Mouse (Mus musculus) forebrain, embryonic 15.5 days (tissue): ENCODE data around the gene Cdip1. TPM values are rescaled to one million over a fixed set of nuclear protein-coding genes. Genes with fewer than 3 reads are reported as not detected.

Experiments
- ATAC-seq: fragments of 200-750 bp; cut with Nextera tagmentation; replicated peaks from 2 replicates; pipeline ENCODE4 v1.8.0; 2017; ENCODE audit warnings: mild to moderate bottlenecking, moderate TSS enrichment, moderate library complexity
- H3K27ac ChIP-seq: fragments of 300-500 bp; sonication (generic); replicated peaks from 2 replicates; pipeline ENCODE4 v1.5.1; 2015; ENCODE audit warnings: mild to moderate bottlenecking, inconsistent platforms
- H3K27me3 ChIP-seq: fragments of 300-500 bp; sonication (generic); 2 replicates; pipeline ENCODE4 v1.6.1; 2015; ENCODE audit warnings: inconsistent platforms
- H3K36me3 ChIP-seq: fragments of 300-500 bp; sonication (generic); 2 replicates; pipeline ENCODE4 v1.6.1; 2015; ENCODE audit warnings: mild to moderate bottlenecking, inconsistent platforms
- H3K4me1 ChIP-seq: fragments of 300-500 bp; sonication (generic); 2 replicates; pipeline ENCODE4 v1.6.1; 2015; ENCODE audit warnings: inconsistent platforms
- H3K4me2 ChIP-seq: fragments of 300-500 bp; sonication (generic); replicated peaks from 2 replicates; pipeline ENCODE4 v1.6.1; 2015; ENCODE audit warnings: mild to moderate bottlenecking, inconsistent platforms
- H3K4me3 ChIP-seq: fragments of 300-500 bp; sonication (generic); 2 replicates; pipeline ENCODE4 v1.5.1; 2015; ENCODE audit warnings: mild to moderate bottlenecking, inconsistent platforms
- H3K9ac ChIP-seq: fragments of 300-500 bp; sonication (generic); replicated peaks from 2 replicates; pipeline ENCODE4 v1.6.1; 2015; ENCODE audit warnings: mild to moderate bottlenecking, inconsistent platforms
- H3K9me3 ChIP-seq: fragments of 300-500 bp; sonication (generic); 2 replicates; pipeline ENCODE4 v1.6.1; 2016; ENCODE audit warnings: inconsistent platforms
- WGBS: fragments of 180-500 bp; shearing (Covaris S2); methylation state at CpG from one replicate; pipeline ENCODE4 v1.1.7; 2015; ENCODE audit warnings: mixed read lengths; 5-methylcytosine and 5-hydroxymethylcytosine counted together
- polyA plus RNA-seq: library from polyadenylated mRNA; unstranded; fragments of >200 nt; fragmentation: Nextera tagmentation; extraction: Ambion mirVana; gene quantifications from 2 replicates; pipeline ENCODE4 v1.2.1, GENCODE M21; 2015

Gene Cdip1
- polyA plus RNA-seq, 1 experiment from 2014 or later = 104 TPM

GRCm38 (mm10) chr16:4726528-4727128, 63.5 kb downstream of the Cdip1 start:
- Histone ChIP-seq H3K27me3 (no peaks in the 10 kb centered on the region), H3K4me3 (peak overlapping the region; percentile 86), H3K4me1 (peaks cover 16% of the 10 kb centered on the region), H3K27ac (peak overlapping the region; percentile 79), H3K36me3 (no peaks in the 10 kb centered on the region), H3K4me2 (peak overlapping the region; percentile 72), H3K9ac (peak overlapping the region; percentile 91), H3K9me3 (no peaks in the 10 kb centered on the region)
- ATAC-seq = 0 out of 2 replicates have a peak, but pooled peaks have one; percentile 14
- 2% methylated on average over 40 of the region's 40 CpGs for whole genome bisulfite sequencing

- 5% methylated on average over 35 of the region's 35 CpGs for WGBS
- no peaks in the 10 kb centered on the region for H3K36me3 ChIP-seq
- H3K27me3 ChIP-seq = no peaks in the 10 kb centered on the region
These were observed 64.1 kb downstream of the Cdip1 start, which contains the start of gene Hmox2 for GRCm38 (mm10) chr16:4725780-4726527. Gene Hmox2 (plus strand): TSS chr16:4726361.

DNA sequence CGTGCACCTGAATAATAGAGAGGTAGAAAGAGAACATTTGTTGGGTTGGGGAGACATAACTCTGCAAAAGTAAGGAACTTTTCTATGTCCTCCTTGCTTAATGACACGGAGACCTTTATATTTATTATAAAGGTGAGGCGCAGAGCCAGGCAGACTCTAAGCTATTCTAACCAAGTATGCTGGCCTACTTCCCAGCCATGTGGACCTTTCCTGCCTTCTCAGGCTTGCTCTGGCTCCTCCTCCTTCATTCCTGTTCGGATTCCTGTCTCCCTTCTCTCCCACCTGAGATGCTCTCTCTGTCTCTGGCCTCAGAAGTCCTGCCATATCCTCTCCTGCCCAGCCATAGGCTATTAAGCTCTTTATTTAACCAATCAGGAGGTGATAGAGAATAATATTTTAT, 64.8 kb downstream of the Cdip1 start:
- peaks cover 16% of the 10 kb centered on the region for H3K4me1 ChIP-seq
- H3K4me3 ChIP-seq = no peak overlapping the region
- no peaks in the 10 kb centered on the region for H3K27me3 ChIP-seq
- no peak overlapping the region for H3K27ac ChIP-seq
- ATAC-seq = no peak
- H3K4me2 ChIP-seq = no peak overlapping the region
- no peaks in the 10 kb centered on the region for H3K36me3 ChIP-seq
- H3K9me3 ChIP-seq = no peaks in the 10 kb centered on the region
- H3K9ac ChIP-seq = no peak overlapping the region
- 83% methylated on average over 4 of the region's 4 CpGs for WGBS

More at GRCm38 (mm10) chr16:4725780-4726527, 64.1 kb downstream of the Cdip1 start, which contains the start of gene Hmox2:
- peak within 1 kb of the TSS; percentile 79 for H3K27ac ChIP-seq
- H3K4me2 ChIP-seq = peak within 1 kb of the TSS; percentile 72
- H3K9me3 ChIP-seq = no peaks in the 10 kb centered on the region
- H3K4me3 ChIP-seq = peak within 1 kb of the TSS; percentile 86
- peak; percentile 97 for ATAC-seq
- peak within 1 kb of the TSS; percentile 91 for H3K9ac ChIP-seq
- peaks cover 16% of the 10 kb centered on the region for H3K4me1 ChIP-seq

DNA sequence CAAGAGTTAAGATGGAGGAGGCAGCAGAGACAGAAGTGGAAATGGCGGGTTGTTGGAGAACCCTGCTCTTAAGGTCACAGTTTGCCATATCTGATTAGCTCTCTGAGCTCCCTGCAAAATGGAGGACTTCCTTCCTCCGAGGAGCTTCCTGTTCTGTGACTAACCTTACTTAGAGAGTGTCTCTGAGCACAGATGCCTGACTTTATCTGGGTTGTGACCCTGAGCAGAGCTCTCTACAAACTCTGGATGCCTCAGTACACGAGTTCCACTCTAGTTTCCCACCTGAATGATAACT, 67.2 kb downstream of the Cdip1 start:
- H3K9ac ChIP-seq = no peak overlapping the region
- no peak for ATAC-seq
- no peaks in the 10 kb centered on the region for H3K27me3 ChIP-seq
- no peaks in the 10 kb centered on the region for H3K36me3 ChIP-seq
- H3K27ac ChIP-seq = no peak overlapping the region
- 82% methylated on average over 3 of the region's 3 CpGs for WGBS
- no peak overlapping the region for H3K4me2 ChIP-seq
- H3K4me1 ChIP-seq = peaks cover 22% of the 10 kb centered on the region
- H3K9me3 ChIP-seq = no peaks in the 10 kb centered on the region
- no peak overlapping the region for H3K4me3 ChIP-seq

- H3K4me1 ChIP-seq = peaks cover 21% of the 10 kb centered on the region
- no peaks in the 10 kb centered on the region for H3K9me3 ChIP-seq
- no peak for ATAC-seq
- H3K27ac ChIP-seq = no peak overlapping the region
- WGBS = 59% methylated on average over 7 of the region's 7 CpGs
- H3K4me2 ChIP-seq = no peak overlapping the region
- H3K4me3 ChIP-seq = no peak overlapping the region
- no peak overlapping the region for H3K9ac ChIP-seq
- H3K36me3 ChIP-seq = no peaks in the 10 kb centered on the region
- H3K27me3 ChIP-seq = no peaks in the 10 kb centered on the region
These were observed 67.8 kb downstream of the Cdip1 start for GRCm38 (mm10) chr16:4722128-4722914.

DNA sequence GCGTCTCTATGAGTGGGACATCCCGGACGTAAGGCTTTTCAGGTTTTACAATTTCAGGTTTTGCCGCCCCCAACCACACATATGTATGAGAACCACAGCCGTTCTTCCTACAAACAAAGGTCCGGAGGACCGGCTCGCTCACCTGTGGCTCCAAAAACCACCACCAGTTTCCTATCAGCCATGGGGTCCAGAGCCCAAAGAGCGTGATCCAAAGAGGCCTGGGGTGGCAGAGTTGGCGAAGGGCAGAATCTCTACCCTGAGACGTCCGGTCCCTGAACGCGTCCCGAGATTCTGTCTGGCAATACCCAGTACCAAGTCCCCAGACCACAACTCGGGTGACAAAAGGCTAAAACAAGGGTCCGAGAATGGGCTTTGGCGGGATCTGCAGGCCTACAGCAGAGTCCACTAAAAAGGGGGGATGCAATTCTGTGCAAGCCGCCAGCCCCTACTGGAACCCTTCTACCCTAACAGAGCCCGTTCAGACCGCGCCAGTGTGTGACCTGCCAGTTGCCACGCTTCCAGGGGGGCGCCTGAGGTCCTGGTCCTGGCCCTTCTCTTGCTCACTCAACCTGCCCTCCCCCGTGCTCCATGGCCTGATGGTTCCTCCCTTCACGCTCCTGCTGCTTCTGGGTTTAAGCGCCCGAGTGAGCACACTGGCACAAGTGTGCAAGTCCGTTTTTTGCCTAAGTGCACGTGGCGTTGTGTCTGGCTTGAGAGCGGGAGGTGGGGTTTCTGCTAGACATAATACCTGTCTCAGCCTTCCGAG, 71.2 kb downstream of the Cdip1 start, which contains the start of gene Nmral1:
Gene Nmral1, minus strand, starts transcription at position 604 of the 766 bp plus-strand sequence.
- Histone ChIP-seq H3K27me3 (no peaks in the 10 kb centered on the region), H3K4me2 (peak within 1 kb of the TSS; percentile 77), H3K9me3 (no peaks in the 10 kb centered on the region), H3K27ac (peak within 1 kb of the TSS; percentile 84), H3K4me1 (peaks cover 14% of the 10 kb centered on the region), H3K4me3 (peak within 1 kb of the TSS; percentile 73), H3K9ac (peak within 1 kb of the TSS; percentile 63), H3K36me3 (peaks cover 20% of the 10 kb centered on the region)
- 10% methylated on average over 33 of the region's 33 CpGs for WGBS
- peak; percentile 87 for ATAC-seq

DNA sequence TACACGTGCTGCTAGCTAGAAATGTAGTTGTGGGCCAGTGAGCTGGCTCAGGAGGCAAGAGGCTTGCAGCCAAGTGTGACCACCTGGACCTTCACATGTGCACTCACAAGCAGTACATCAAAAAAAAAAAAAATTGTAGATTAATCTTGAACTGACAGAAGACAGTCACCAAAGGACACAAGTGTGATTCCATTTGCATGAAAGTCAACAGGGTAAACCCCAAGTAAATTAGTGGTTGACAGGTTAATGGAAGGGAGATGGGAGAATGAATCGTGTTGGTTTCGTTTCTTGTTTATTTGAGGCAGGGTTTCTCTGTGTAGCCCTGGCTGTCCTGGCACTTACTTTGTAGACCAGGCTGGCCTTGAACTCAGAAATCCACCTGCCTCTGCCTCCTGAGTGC, 72.2 kb downstream of the Cdip1 start:
- WGBS = 54% methylated on average over 3 of the region's 3 CpGs
- no peaks in the 10 kb centered on the region for H3K27me3 ChIP-seq
- H3K4me2 ChIP-seq = peak overlapping the region; percentile 77
- H3K27ac ChIP-seq = no peak overlapping the region
- H3K4me3 ChIP-seq = peak overlapping the region; percentile 73
- no peak for ATAC-seq
- peaks cover 20% of the 10 kb centered on the region for H3K36me3 ChIP-seq
- H3K9ac ChIP-seq = peak overlapping the region; percentile 63; the same call in 1 of the 2 replicates
- peaks cover 14% of the 10 kb centered on the region for H3K4me1 ChIP-seq
- no peaks in the 10 kb centered on the region for H3K9me3 ChIP-seq

- Histone ChIP-seq H3K4me3 (no peak overlapping the region), H3K9ac (no peak overlapping the region), H3K27me3 (no peaks in the 10 kb centered on the region), H3K27ac (no peak overlapping the region), H3K36me3 (peaks cover 47% of the 10 kb centered on the region), H3K4me1 (peaks cover 10% of the 10 kb centered on the region), H3K4me2 (no peak overlapping the region), H3K9me3 (no peaks in the 10 kb centered on the region)
- no peak for ATAC-seq
- 94% methylated on average over 17 of the region's 17 CpGs for WGBS
These were observed 76.0 kb downstream of the Cdip1 start for GRCm38 (mm10) chr16:4713861-4714710.

GRCm38 (mm10) chr16:4711173-4711572, 78.9 kb downstream of the Cdip1 start:
- WGBS = 92% methylated on average over 4 of the region's 4 CpGs
- Histone ChIP-seq H3K36me3 (peaks cover 69% of the 10 kb centered on the region), H3K27me3 (no peaks in the 10 kb centered on the region), H3K4me1 (no peaks in the 10 kb centered on the region), H3K9ac (no peak overlapping the region), H3K9me3 (no peaks in the 10 kb centered on the region), H3K4me3 (no peak overlapping the region), H3K4me2 (no peak overlapping the region), H3K27ac (no peak overlapping the region)
- ATAC-seq = no peak

GRCm38 (mm10) chr16:4705541-4705940, 84.6 kb downstream of the Cdip1 start:
- no peaks in the 10 kb centered on the region for H3K4me1 ChIP-seq
- no peaks in the 10 kb centered on the region for H3K27me3 ChIP-seq
- peaks cover 79% of the 10 kb centered on the region for H3K36me3 ChIP-seq
- H3K9ac ChIP-seq = no peak overlapping the region
- no peak overlapping the region for H3K4me3 ChIP-seq
- no peaks in the 10 kb centered on the region for H3K9me3 ChIP-seq
- no peak overlapping the region for H3K4me2 ChIP-seq
- WGBS = 75% methylated on average over 4 of the region's 4 CpGs
- H3K27ac ChIP-seq = no peak overlapping the region
- ATAC-seq = no peak

- Histone ChIP-seq H3K4me3 (no peak overlapping the region), H3K27me3 (no peaks in the 10 kb centered on the region), H3K4me1 (no peaks in the 10 kb centered on the region), H3K9ac (no peak overlapping the region), H3K9me3 (no peaks in the 10 kb centered on the region), H3K27ac (no peak overlapping the region), H3K36me3 (peaks cover 87% of the 10 kb centered on the region), H3K4me2 (no peak overlapping the region)
- WGBS = 85% methylated on average over 1 of the region's 1 CpGs
- no peak for ATAC-seq
These were observed 87.4 kb downstream of the Cdip1 start for GRCm38 (mm10) chr16:4702646-4703045.
